Mouse (Mus musculus): ENCODE measurements around the gene Gm15737. TPM values are rescaled to one million over a fixed set of nuclear protein-coding genes. Genes with fewer than 3 reads are reported as not detected.

The Gm15737 gene
- polyA plus RNA-seq, 1 experiment from 2014 or later = not detected

DNA sequence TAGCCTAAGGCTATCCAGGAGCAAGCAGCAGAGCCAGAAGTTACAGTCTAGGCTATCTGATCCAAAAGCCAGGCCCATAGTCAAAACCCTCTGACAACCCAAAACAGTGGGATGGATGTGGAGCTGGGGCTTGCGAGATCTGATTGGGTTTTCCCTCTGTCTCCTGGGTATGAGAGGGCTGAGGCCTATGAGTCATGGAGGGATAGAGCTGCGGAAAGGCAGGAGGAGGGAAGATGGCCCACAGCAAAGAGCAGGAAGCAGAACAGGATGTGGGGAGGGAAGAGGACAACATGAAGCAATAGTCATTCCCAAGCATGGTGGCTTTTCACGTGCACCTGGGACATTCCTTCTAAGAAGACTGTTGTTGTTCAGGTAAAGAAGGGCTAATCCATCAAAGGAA lies 41.5 kb downstream of the Gm15737 start:
- H3K4me1 ChIP-seq (replicated peaks; ENCODE audit: control insufficient read depth, insufficient read depth, low read length) = no peaks in the 10 kb centered on the region
- H3K36me3 ChIP-seq (ENCODE audit: control insufficient read depth, insufficient read depth, low read length) = no peaks in the 10 kb centered on the region
- H3K27me3 ChIP-seq (ENCODE audit: control insufficient read depth, insufficient read depth, low read length) = no peaks in the 10 kb centered on the region
- no peak overlapping the region for H3K4me3 ChIP-seq (ENCODE audit: low read depth, low read length)
- no peak overlapping the region for H3K9ac ChIP-seq (ENCODE audit: low read length)
- no peak for DNase-seq (ENCODE audit: low spot score)
- 81% methylated on average over 3 of the region's 3 CpGs for WGBS
- H3K9me3 ChIP-seq (ENCODE audit: control insufficient read depth, low read length) = no peaks in the 10 kb centered on the region
- H3K4me2 ChIP-seq (ENCODE audit: low read depth, low read length, severe bottlenecking) = no peak overlapping the region
- ATAC-seq (replicated peaks; ENCODE audit: low FRiP score) = no peak
- H3K27ac ChIP-seq (ENCODE audit: low read depth, low read length) = no peak overlapping the region

DNA sequence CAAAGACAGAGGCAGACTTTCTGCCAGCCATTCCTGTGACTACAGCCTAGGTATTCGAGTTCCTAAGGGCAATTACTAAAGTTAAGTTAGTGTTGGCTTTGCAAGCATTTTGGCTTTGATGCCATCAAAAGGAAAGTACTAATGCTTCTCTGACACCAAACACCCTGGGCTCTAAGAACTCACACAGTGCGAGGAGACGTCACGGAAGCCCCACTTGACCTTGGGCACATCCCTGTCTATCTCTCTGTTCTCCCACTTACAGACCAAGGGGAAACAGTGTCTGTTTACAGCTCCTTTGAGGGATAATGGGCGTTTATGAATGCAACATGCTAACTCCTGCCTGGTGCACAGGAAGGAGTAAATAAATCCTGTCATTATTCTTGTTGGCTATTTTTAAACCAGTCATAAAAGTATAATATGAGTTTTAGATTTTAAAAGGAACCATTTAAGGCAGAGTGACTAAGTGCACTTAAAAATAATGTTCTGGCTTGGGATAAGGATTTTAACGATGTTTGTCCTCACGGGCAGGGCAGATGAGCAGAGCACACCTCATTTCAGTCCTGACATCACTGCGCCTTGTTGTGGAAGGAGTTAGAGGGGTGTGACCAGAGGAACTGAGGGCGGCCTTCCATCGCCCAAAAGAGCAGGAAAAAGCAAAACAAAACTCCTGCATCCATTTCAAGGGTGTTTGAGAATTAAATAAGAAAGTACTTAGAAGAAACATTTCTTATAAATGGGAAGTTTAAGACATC lies 52.0 kb downstream of the Gm15737 start:
- Histone ChIP-seq H3K9ac (ENCODE audit: low read length) (no peak overlapping the region), H3K27ac (ENCODE audit: low read depth, low read length) (no peak overlapping the region), H3K4me1 (replicated peaks; ENCODE audit: control insufficient read depth, insufficient read depth, low read length) (no peaks in the 10 kb centered on the region), H3K36me3 (ENCODE audit: control insufficient read depth, insufficient read depth, low read length) (no peaks in the 10 kb centered on the region), H3K9me3 (ENCODE audit: control insufficient read depth, low read length) (no peaks in the 10 kb centered on the region), H3K4me3 (ENCODE audit: low read depth, low read length) (no peak overlapping the region), H3K27me3 (ENCODE audit: control insufficient read depth, insufficient read depth, low read length) (no peaks in the 10 kb centered on the region), H3K4me2 (ENCODE audit: low read depth, low read length, severe bottlenecking) (no peak overlapping the region)
- ATAC-seq (replicated peaks; ENCODE audit: low FRiP score) (no peak), DNase-seq (ENCODE audit: low spot score) (no peak)
- 73% methylated on average over 10 of the region's 10 CpGs for WGBS

DNA sequence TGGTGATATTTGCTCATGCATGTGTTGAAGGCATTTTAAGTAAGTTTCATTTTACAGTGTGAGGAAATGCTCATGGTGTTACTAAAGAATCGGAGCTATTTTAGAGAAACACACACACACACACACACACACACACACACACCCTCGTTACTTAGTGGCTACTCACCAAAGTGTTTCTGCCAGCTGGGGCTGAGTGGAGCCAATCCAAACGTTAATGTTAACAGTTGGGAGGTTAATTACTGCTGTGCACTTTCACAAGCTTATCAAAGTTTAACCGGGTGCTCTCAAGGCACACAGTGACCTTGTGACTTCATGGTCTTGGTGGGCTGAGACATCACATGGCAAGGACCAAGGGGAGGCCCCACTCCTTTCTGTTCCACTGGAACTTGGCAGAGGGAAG lies 52.7 kb downstream of the Gm15737 start:
- DNase-seq (ENCODE audit: low spot score) (no peak), ATAC-seq (replicated peaks; ENCODE audit: low FRiP score) (no peak)
- WGBS = 49% methylated on average over 4 of the region's 4 CpGs
- Histone ChIP-seq H3K4me2 (ENCODE audit: low read depth, low read length, severe bottlenecking) (no peak overlapping the region), H3K4me1 (replicated peaks; ENCODE audit: control insufficient read depth, insufficient read depth, low read length) (no peaks in the 10 kb centered on the region), H3K36me3 (ENCODE audit: control insufficient read depth, insufficient read depth, low read length) (no peaks in the 10 kb centered on the region), H3K27ac (ENCODE audit: low read depth, low read length) (no peak overlapping the region), H3K27me3 (ENCODE audit: control insufficient read depth, insufficient read depth, low read length) (no peaks in the 10 kb centered on the region), H3K9ac (ENCODE audit: low read length) (no peak overlapping the region), H3K4me3 (ENCODE audit: low read depth, low read length) (no peak overlapping the region), H3K9me3 (ENCODE audit: control insufficient read depth, low read length) (no peaks in the 10 kb centered on the region)

DNA sequence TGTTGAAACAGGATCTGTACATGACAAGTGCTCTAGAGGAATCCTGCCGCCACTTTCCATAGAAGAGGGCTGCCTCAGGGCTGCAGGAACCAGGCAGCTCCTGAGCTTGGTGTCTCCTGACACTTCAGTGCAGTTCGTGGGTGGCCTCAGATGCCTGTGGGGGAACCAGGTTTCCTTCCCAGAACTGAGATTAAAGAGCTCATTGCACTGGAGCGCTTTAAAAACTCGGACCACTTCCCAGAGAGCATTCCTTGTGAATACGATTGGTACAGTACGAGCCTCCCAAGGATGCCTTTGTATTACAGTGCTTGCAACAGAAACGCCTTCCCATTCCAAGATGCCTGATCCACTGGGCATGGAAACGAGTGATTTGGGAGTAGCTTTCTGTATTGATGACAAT lies 55.4 kb downstream of the Gm15737 start:
- ATAC-seq (replicated peaks; ENCODE audit: low FRiP score) (no peak), DNase-seq (ENCODE audit: low spot score) (no peak)
- Histone ChIP-seq H3K27me3 (ENCODE audit: control insufficient read depth, insufficient read depth, low read length) (no peaks in the 10 kb centered on the region), H3K9me3 (ENCODE audit: control insufficient read depth, low read length) (no peaks in the 10 kb centered on the region), H3K4me3 (ENCODE audit: low read depth, low read length) (no peak overlapping the region), H3K36me3 (ENCODE audit: control insufficient read depth, insufficient read depth, low read length) (no peaks in the 10 kb centered on the region), H3K4me1 (replicated peaks; ENCODE audit: control insufficient read depth, insufficient read depth, low read length) (no peaks in the 10 kb centered on the region), H3K27ac (ENCODE audit: low read depth, low read length) (no peak overlapping the region), H3K9ac (ENCODE audit: low read length) (no peak overlapping the region), H3K4me2 (ENCODE audit: low read depth, low read length, severe bottlenecking) (no peak overlapping the region)
- WGBS = 73% methylated on average over 8 of the region's 8 CpGs

DNA sequence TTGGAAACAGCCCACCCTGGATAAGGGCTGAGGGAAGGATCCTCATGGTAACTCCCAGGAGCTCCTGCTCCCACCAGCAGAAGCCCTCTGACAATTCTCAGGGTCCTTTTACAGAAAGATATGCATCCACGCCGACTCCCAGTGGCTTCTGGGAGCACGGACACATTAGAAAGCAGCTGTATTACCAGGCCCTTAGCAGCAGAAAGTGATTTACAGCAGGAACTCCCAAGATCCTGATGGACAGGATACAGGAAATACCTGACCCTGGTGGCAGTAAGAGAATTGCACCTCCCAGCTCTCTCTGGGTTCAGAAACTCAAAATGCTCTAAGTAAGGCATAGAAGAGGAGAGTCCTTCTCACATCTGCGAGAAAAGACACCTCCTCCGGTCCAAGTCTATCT lies 59.1 kb downstream of the Gm15737 start:
- 93% methylated on average over 5 of the region's 5 CpGs for WGBS
- Histone ChIP-seq H3K9ac (ENCODE audit: low read length) (no peak overlapping the region), H3K4me1 (replicated peaks; ENCODE audit: control insufficient read depth, insufficient read depth, low read length) (no peaks in the 10 kb centered on the region), H3K9me3 (ENCODE audit: control insufficient read depth, low read length) (no peaks in the 10 kb centered on the region), H3K27me3 (ENCODE audit: control insufficient read depth, insufficient read depth, low read length) (no peaks in the 10 kb centered on the region), H3K27ac (ENCODE audit: low read depth, low read length) (no peak overlapping the region), H3K4me2 (ENCODE audit: low read depth, low read length, severe bottlenecking) (no peak overlapping the region), H3K4me3 (ENCODE audit: low read depth, low read length) (no peak overlapping the region), H3K36me3 (ENCODE audit: control insufficient read depth, insufficient read depth, low read length) (no peaks in the 10 kb centered on the region)
- no peak for DNase-seq (ENCODE audit: low spot score)
- ATAC-seq (replicated peaks; ENCODE audit: low FRiP score) = no peak

Other genes with a start within 250 kb of the Gm15737 start
- 4.0 and 4.1 TPM in 2 replicates for gene Prickle2, start 163.2 kb upstream of the Gm15737 start, polyA plus RNA-seq (2014; fragmentation: Nextera tagmentation; extraction: Ambion mirVana)
- gene A730049H05Rik, start 52.9 kb upstream of the Gm15737 start, polyA plus RNA-seq (2014; fragmentation: Nextera tagmentation; extraction: Ambion mirVana) = 0.12 and 0.36 TPM in 2 replicates
- 2.3 and 2.8 TPM in 2 replicates for gene Adamts9, start 74.1 kb downstream of the Gm15737 start, polyA plus RNA-seq (2014; fragmentation: Nextera tagmentation; extraction: Ambion mirVana)

Data from forebrain, embryonic 11.5 days (tissue).